Mouse (Mus musculus) retina, embryonic 14.5 days (tissue): Measurements from ENCODE around the gene Lrmda.
"Not testable (repeated sequence)": the region's sequence is repeated elsewhere in the genome, so short reads cannot be mapped to it uniquely, and the experiment has no call there.

ENCODE experiments used
- DNase-seq: peaks from one replicate; pipeline ENCODE4 v3.0.0-alpha.2; 2015; ENCODE audit warnings: low spot score

The Lrmda gene

GRCm38 (mm10) chr14:22587285-22587957, 567.9 kb downstream of the Lrmda start:
- no peak for DNase-seq

DNA sequence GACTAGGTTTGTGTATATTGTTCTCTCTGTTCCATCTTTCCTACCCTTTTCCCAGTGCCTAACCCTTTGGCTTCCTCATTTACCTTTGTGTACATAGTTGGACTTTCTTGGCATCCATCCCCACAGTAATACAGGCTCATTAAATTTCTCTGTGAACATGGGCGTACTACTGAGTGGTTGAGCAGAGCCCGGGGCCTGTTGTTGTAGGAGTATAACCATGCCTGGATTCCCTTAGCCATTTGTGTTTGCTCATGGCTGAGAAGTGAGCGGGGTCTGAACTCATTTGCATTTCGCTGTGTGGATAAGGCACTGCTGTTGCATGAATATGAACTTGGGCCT, 568.4 kb downstream of the Lrmda start:
- DNase-seq = no peak

DNA sequence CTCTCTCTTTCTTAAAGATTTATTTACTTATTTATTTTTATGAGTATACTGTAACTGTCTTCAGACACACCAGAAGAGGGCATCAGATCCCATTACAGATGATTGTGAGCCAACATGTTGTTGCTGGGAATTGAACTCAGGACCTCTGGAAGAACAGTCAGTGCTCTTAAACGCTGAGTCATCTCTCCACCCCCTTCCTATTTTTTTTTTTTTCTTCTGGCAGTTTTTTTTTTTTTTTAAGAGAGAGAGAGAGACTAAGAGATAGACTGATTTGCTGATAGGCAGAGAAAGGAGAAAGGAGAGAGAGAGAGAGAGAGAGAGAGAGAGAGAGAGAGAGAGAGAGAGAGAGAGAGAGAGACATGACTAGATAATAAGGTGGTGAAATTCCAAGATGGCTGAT, 568.9 kb downstream of the Lrmda start:
- DNase-seq = not testable (repeated sequence)

- no peak for DNase-seq
These were observed 570.1 kb downstream of the Lrmda start for GRCm38 (mm10) chr14:22589503-22590215.

DNA sequence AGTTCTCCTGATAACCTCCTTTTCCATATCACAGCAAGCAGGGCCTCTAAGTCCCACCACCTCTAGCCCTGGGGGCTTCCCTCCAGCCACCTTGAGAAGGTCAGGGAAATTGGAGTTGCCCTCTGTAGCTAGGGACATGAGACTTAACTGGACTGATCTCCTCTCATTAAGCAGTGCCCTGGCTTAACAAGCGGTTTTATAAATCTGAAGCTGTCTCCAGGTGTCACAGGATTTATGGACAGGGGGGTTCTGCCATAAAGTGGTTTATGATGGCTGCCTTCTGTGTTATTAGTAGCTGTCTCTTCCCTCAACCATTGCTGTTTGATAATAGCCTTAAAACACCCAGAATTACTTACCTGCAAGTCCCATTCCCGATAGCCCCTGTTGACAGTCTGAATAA, 571.7 kb downstream of the Lrmda start:
- no peak for DNase-seq

GRCm38 (mm10) chr14:22597508-22597907, 578.0 kb downstream of the Lrmda start:
- no peak for DNase-seq

- peak; percentile 58 for DNase-seq
These were observed 579.1 kb downstream of the Lrmda start for GRCm38 (mm10) chr14:22598638-22599037.

DNA sequence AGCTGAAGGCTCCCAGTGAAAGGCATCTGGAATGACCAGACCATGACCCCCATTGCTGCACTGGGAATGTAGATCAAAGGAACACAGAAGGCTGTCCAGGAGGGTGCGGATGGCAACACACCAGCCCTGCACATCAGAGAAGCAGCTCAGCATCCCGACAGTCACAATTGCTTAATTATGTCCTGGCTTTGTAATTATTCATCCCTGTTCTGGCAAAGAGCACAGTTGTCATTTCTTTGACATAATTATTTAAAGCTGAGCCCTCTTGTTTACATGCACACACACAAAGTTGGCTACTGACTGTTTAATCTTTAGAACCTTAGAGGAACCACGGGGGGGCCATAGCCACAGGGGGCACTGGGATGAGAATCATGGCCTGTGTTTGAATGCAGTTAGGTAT, 580.7 kb downstream of the Lrmda start:
- no peak for DNase-seq

- DNase-seq = no peak
These were observed 582.8 kb downstream of the Lrmda start for GRCm38 (mm10) chr14:22602308-22602707.

DNA sequence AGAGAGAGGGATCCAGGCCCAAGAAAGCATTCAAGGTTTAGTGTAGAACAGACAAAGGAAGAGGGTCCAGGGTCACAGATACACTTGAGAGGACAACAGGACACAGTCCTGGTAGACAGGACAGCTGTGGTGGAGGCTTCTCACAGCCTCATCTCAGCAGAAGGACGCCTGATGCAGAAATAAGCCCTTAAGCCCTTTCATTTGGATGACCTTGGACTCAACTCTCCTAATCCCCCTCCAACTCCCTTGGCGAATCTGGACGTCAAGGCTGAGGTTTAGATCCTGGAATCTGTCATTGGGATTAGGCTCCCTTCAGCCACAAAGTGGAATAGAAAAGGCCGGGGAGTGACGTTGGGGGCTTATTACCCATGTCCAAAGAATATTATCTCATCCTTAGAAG, 589.1 kb downstream of the Lrmda start:
- peak; percentile 26 for DNase-seq

DNA sequence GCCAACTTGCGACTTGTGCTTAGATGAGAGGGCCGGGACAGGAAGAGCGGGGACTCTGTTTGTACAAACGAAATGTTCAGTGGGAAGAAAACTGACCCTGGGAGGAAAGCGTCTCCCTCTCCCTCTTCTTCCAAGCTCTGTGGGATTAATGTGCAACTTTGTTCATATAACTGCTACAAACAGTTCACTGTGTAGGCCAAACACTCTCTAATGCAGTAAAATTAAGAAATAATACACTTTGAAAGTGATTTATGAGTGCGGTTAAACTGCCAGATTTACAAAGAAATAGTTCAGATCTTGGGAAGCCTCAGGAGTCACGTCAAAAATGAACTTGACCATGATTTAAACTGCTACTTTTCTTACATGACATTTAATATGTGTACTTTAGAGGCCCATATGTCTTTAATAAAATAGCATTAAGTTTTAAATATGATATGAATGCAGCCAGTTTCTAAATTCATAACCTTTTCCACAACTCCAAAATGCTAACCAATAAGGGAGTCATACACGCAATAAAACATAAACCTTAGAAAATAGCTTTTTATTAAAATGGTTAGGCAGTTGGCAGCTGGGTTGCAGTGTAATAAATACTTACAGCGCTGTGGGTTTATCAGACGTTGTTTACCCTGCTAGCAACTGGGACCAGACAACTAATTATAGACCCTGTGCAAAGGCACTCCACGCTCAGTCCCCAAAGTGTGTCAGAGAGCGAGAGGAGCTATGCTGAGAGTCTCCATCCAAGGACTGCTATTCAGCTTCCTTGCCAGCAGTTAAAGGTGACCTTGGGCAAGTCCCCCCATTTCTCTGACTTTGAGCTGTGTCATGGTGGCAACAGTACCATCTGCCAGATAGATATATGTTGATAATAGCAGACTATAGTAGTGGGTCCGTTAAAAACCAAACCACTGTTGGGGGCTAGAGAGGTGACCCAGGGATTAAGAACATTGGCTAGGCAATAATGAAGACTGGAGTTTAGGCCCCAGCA, 590.0 kb downstream of the Lrmda start:
- DNase-seq = no peak

- DNase-seq = no peak
These were observed 591.5 kb downstream of the Lrmda start for GRCm38 (mm10) chr14:22611011-22611410.

DNA sequence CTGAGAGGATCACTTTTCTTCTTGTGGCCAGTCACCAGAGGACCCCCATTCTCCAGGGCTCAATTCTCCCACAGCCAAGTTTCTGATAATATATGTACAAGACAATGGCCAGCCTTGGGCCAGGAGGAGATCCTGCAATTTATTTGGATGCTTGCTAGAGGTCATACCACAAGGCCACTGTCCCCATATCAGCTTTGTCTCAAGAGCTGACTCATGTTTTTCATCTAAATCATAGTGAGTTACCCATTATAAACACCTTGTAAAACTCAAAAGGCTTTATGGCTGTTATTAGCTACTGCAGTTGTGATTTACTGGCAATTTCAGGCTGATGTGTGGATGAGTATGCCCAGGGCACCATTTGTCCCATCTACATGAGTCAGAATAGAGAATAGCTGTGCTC, 600.7 kb downstream of the Lrmda start:
- DNase-seq = no peak

DNA sequence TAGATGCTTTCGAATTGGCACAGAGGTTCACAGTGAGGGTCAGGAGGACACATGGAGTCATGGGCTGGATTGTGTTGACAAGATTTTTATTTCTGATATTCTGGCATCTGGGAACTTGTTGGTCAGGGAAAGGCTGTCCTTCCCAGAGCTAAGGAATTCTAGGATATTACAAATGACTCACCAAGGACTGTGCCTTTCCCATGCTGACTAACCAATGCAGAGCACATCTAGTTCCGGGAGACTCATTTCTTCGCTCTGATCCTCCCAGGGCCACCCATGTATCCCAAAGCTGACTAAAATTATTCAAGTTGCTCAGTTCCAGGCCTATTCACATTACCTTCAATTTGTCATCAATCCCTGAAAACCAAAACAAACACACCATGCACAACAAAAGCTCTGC, 602.4 kb downstream of the Lrmda start:
- no peak for DNase-seq

DNA sequence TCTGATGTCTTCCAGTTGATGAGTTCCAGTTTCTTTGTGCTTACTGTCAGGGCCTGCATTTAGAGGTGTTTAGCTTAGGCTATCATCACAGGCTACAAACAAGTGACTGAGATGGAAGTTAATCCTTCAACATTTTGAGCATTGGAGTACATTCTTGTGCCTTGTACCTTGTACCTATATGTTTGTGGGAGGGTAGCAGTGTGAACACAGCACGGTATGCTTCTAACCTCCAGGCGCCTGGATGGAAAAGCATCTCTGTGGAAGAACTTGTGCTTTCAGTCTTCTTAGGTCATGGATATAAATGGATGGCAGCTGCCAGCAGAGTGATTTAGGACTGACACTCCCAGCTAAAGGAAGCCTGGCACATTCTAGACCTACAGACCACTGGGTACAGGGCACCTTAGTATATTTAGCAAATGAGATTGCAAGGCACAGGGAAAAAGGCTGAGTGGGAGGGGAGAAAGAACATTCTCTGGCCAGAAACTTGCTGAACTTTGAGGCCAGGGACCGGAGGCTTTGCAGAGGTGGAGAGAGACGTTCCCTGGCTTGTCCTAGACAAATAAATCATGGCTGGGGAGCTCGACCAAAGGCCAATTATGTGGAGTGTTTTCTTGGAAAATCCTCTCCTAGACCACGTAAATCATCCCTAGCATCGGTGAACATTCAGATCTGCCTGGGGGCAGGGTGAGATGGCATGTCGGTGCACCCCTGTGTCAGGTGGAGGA, 607.8 kb downstream of the Lrmda start:
- no peak for DNase-seq

DNA sequence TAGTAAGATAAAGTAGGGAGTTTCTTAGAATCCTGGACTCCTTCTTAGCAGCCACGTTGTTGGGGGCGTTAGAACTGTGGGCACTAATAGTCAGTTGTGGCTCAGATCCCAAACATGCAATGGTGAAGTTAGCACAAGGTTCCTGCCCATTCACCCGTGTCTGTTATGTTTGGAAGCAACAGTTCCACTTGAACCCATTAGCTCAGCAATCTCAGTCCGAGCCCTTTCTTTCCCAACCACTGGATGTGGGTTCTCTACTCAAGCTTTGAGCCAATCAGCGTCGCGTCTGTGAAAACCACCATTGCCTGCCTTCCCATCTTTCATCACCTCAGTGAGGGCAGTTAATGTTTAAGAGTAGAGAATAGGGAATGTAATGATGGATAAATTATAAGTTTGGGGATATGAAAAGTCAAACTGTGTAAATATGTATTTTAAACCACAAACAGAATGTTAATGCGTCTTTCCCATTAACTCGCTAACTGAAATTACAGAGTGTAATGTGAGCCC, 610.9 kb downstream of the Lrmda start:
- no peak for DNase-seq

- DNase-seq = no peak
These were observed 614.1 kb downstream of the Lrmda start for GRCm38 (mm10) chr14:22633612-22634011.

- no peak for DNase-seq
These were observed 624.0 kb downstream of the Lrmda start for GRCm38 (mm10) chr14:22643494-22643893.

DNA sequence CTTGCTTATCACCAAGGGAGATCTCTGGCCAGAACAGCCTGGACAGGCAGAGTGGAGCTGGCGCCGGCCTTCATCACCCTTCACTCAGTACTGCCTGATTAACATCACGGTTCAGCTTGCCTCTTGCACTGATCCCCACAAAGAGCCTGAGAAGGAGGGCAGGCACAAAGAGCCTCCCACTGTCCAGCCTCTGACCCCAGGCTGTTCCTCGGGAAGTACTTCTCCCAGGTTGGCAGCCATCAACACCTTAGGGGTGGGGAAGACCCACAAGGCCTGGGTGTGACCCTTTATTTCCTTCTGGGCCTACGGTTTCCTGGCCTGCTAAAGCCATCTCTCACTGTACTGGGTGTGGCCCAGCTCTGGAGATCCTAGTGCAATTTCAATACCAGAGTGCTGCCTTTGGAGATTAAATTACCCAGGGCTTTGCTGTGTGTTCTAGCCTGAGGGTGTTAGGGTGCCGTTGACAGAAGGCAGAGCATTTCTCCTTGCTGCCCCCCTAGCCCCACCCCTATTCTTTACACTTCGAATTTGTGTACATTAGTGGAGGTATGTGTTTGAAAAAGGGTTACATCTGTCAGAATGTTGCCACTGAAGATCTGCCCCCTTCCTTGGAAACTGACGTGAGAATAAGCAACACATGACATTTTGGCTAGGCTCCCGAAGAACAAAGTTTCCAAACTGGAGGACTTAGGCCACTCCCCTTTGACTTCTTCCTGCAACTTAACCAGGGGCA, 628.5 kb downstream of the Lrmda start:
- no peak for DNase-seq

GRCm38 (mm10) chr14:22649411-22649911, 629.9 kb downstream of the Lrmda start:
- peak; percentile 16 for DNase-seq
